Mouse (Mus musculus) hematopoietic stem cell, adult 5-6 weeks (primary cell): ENCODE data around the gene Trim25. TPM values are rescaled to one million over a fixed set of nuclear protein-coding genes. Genes with fewer than 3 reads are reported as not detected.

ENCODE experiments used
- ATAC-seq, 2 experiments: fragments of 125-278 bp in 1 of 2; replicated peaks in 1 of 2; 2 replicates each; pipeline ENCODE4 v1.8.0; 2016 to 2017; ENCODE audit warnings: inconsistent platforms in 2 of 2, mild to moderate bottlenecking in 2 of 2, moderate number of reproducible peaks in 2 of 2, low read depth in 1 of 2, moderate TSS enrichment in 1 of 2; ENCODE audit not compliant: low FRiP score in 2 of 2, poor library complexity in 2 of 2, severe bottlenecking in 2 of 2, insufficient read depth in 1 of 2, low TSS enrichment in 1 of 2
- total RNA-seq: library from RNA; stranded (forward); fragments of 172-1452, 232-1000 nt; gene quantifications from 2 replicates; pipeline ENCODE4 v1.2.3, GENCODE M21; 2017

The Trim25 gene
- total RNA-seq, 1 experiment from 2014 or later: 26.1 TPM

- no peak for ATAC-seq
Observed at GRCm38 (mm10) chr11:89009066-89009465, 9.9 kb downstream of the Trim25 start.

GRCm38 (mm10) chr11:89009496-89009895 is 10.3 kb downstream of the Trim25 start:
- no peak for ATAC-seq

GRCm38 (mm10) chr11:89012241-89012640 is 13.1 kb downstream of the Trim25 start:
- no peak for ATAC-seq

- ATAC-seq: no peak
Observed at GRCm38 (mm10) chr11:89017514-89018182, 18.5 kb downstream of the Trim25 start.

- ATAC-seq: no peak
Observed at GRCm38 (mm10) chr11:89020681-89021305, 21.6 kb downstream of the Trim25 start.

GRCm38 (mm10) chr11:89021687-89022086 is 22.5 kb downstream of the Trim25 start:
- ATAC-seq: no peak

- ATAC-seq: no peak
Observed at GRCm38 (mm10) chr11:89022120-89022731, 23.1 kb downstream of the Trim25 start.

- no peak for ATAC-seq
Observed at GRCm38 (mm10) chr11:89023477-89023876, 24.3 kb downstream of the Trim25 start.

GRCm38 (mm10) chr11:89024181-89024881 is 25.2 kb downstream of the Trim25 start:
- ATAC-seq: peak; percentile 79 to 92

- ATAC-seq: no peak
Observed at GRCm38 (mm10) chr11:89025603-89026002, 26.4 kb downstream of the Trim25 start.

- ATAC-seq: no peak
Observed at GRCm38 (mm10) chr11:89026117-89026516, 26.9 kb downstream of the Trim25 start.

- ATAC-seq: peak; percentile 36 to 54; a peak in 3 of 4 replicates
Observed at GRCm38 (mm10) chr11:89027955-89028361, 28.8 kb downstream of the Trim25 start.

- ATAC-seq: peak; percentile 21 to 51; a peak in 3 of 4 replicates
Observed at GRCm38 (mm10) chr11:89028871-89029405, 29.8 kb downstream of the Trim25 start.

GRCm38 (mm10) chr11:89030552-89030951 is 31.4 kb downstream of the Trim25 start:
- ATAC-seq: no peak

GRCm38 (mm10) chr11:89031189-89031588 is 32.0 kb downstream of the Trim25 start:
- ATAC-seq: no peak

- ATAC-seq: no peak
Observed at GRCm38 (mm10) chr11:89034592-89034991, 35.4 kb downstream of the Trim25 start.

GRCm38 (mm10) chr11:89035552-89035951 is 36.4 kb downstream of the Trim25 start:
- ATAC-seq: peak in 1 of 2 experiments; percentile 44; a peak in 1 of 4 replicates

- ATAC-seq: no peak
Observed at GRCm38 (mm10) chr11:89038496-89038895, 39.3 kb downstream of the Trim25 start.
